Mouse (Mus musculus) CD8-positive naive resting alpha-beta T cell, adult 2 months (primary cell): ENCODE data around the gene Ptp4a2.

Experiments
- DNase-seq, 2 experiments: peaks; one replicate each; pipeline ENCODE4 v3.0.0; 2022; ENCODE audit warnings: low read depth in 2 of 2, low spot score in 2 of 2

The Ptp4a2 gene

GRCm38 (mm10) chr4:129795861-129796260 lies 15.2 kb upstream of the Ptp4a2 start:
- no peak for DNase-seq

- DNase-seq: no peak
Observed at GRCm38 (mm10) chr4:129797985-129798384, 13.0 kb upstream of the Ptp4a2 start.

DNA sequence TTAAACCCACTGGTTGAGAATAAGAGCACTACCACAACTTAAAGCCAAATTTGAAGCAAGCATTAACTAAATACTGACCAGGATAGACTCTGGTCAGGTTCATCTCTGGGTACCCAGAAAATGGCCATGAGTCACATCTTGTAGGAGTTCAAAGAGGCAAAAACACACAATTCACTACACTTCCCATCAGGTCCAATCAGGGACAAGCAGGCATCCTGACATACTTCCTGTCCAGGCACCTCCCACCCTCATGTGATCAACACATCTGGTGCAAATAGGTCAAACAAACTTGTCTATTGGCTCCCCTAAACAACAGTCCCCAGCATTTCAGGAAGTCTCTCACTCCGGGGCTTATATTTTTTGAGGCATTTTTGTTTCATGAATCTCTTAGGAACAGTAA lies 7.7 kb upstream of the Ptp4a2 start:
- DNase-seq: no peak

DNA sequence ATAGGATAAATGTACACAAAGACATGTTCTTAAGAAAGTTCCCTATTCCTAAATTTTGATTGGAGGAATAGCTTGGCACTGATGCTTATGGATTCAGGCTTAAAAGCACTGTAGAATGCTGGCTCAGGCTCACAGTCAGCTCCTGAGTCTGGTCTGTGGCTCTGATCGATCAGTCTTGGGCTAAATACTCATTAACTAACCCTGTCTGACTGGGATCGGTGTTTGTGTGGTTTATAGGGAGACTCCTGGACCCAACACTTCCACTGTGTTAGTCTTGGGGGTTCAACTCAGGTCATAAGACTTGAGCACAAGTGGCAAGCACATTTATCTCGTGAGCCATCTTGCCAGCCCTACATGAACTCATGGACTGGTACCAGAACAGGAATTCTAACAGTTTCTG lies 6.0 kb upstream of the Ptp4a2 start:
- no peak for DNase-seq

DNA sequence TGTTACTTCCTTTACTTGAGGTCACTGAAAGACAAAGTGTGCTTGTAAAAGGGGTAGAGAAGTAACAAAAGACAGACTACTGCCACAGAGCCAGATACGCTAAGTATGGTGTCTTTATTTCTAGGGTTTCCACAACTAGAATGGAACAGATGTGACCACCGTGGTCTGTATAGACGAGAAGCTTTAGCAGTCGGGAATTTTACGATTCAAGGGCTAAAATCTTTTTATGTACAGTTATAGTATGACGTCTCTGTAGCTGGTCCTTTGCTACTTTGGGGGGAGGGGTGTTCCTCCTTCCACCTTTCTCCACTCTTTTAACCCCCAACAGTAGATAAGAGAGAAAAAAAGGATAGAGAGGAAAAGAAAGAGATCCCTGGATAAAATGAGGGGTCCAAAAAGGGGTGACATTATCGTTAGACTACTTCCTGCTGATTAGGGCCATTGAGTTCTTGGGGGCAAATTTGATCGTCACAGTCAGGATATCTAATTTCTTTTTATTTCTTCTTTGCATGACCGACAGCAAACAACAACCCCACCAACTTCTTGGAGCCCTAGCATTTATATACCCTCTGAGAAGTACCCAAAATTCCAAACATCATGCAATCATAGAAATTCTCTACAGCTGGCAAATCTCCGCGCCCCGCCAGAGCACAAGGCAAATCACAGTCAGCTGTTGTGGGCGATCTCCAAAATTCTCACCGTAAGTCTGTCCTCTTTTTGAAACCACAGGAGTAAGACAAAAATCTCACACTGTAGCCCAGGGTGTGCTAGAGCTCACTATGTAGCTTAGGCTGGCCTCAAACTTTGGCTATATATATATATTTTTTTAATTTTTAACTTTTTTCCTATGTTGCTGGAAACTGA lies 818 bp downstream of the Ptp4a2 start:
- no peak for DNase-seq

DNA sequence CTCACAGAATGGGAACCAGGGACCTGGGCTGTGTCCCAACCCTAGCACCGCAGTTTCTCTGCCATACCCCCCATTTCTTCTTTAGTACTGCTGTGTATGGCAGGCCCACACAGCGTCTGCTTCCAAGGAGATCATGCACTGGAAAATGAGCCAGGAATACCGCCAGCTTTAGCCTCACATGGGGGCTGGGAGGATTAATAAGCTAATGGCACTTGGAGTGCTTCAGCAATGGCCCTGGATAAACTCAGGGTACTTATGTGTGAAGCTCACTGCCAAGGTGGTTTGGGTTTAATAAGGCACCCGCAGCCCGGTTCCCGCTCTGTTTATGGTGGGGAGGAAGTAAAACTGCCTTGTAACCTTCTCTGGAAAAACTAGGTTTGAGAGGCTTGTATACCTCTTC lies 6.6 kb downstream of the Ptp4a2 start:
- no peak for DNase-seq

GRCm38 (mm10) chr4:129818506-129819195 lies 7.6 kb downstream of the Ptp4a2 start:
- DNase-seq: no peak

GRCm38 (mm10) chr4:129819712-129820336 lies 8.8 kb downstream of the Ptp4a2 start:
- DNase-seq: peak; percentile 91 to 95

DNA sequence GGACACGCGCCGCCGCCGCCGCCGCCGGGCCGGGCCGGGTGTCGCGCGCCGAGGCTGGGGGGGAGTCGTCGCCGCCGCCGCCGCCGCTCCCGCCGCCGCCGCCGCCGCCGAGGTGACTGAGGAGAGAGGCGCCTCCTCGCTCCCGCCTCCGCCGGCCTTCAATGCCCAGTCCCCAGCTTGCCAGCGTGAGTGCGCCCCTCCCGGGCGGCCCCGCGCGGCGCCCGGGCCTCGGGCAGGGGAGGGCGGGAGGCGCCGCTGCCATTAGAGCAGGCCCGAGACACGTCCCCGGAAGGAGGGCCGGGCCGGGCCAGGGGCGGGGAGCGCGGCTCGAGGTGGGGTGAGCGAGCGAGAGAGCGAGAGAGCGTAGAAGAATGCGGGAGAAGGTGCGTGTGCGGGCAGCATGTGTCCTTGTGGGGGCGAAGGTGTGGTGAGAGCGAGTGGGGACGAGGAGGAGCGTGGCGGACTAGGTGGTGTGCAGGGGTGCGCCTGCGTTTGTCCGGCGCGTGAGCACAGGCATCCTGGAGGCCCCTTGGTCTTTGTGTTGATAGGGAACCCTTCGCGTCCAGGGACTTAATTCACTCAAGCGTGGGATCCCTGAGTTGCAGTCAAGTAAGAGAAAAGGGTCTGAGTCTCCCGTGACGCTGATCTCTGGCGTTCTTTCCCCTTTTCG lies 9.5 kb downstream of the Ptp4a2 start:
- peak; percentile 68 to 69 for DNase-seq

- peak in 1 of 2 experiments; percentile 45 for DNase-seq
Observed at GRCm38 (mm10) chr4:129821087-129821616, 10.1 kb downstream of the Ptp4a2 start.

DNA sequence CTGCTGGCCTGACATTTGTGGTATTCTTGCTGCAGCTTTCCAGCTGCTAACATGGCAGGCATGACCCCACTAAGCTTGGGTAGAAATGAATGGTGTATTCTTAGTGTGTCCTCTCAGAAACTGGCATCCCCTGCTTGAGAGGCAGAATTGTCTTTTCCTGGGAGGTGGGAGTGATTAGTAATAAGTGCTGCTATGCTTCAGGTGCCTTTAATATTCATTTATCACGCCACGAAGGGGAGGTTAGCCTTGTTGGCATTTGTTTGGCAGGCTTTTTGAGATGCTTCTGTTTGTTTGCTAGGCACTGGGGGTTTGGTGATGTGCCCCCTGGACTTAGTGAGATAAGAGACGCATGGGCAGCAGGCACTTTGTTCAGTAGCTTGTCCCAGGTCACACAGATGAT lies 11.3 kb downstream of the Ptp4a2 start:
- DNase-seq: no peak

- DNase-seq: no peak
Observed at GRCm38 (mm10) chr4:129823216-129823810, 12.3 kb downstream of the Ptp4a2 start.

DNA sequence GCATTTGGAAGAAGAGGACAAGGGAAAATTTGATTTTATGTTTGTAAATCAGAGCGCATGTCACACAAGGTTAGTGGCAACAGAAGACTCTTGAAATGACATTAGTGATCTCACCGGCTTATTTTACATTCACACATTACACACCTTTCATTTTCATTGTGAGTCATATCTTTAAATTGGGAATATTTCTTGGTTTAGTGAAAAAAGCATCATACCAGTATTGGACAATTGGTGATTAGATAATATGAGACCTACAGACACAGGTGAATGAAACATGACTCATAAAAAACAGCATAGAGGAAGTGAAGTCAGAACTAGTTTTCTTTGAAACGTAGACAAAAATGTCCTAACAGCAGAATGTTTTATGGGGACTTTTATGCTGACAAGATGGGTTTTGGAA lies 16.6 kb downstream of the Ptp4a2 start:
- DNase-seq: no peak

GRCm38 (mm10) chr4:129828081-129828480 lies 17.1 kb downstream of the Ptp4a2 start:
- DNase-seq: no peak

DNA sequence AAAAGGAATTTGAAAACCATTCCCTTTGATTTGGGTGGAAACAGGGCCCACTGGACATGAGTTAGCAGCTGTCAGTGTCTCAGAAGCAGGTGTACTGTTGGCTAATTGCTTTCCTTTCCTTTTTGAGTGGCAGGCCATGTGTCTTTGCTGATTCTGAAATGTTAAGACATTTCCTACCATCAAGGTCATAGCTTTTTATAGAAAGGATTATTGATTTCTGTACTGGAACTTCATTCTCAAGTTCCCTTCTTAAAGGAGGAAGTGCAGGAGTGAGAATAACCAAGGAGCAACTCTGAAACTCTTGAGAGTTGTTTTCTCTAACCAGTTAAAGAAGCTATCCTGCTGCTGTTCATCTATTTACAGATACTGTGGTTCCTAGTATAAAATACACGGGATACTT lies 18.8 kb downstream of the Ptp4a2 start:
- DNase-seq: no peak

DNA sequence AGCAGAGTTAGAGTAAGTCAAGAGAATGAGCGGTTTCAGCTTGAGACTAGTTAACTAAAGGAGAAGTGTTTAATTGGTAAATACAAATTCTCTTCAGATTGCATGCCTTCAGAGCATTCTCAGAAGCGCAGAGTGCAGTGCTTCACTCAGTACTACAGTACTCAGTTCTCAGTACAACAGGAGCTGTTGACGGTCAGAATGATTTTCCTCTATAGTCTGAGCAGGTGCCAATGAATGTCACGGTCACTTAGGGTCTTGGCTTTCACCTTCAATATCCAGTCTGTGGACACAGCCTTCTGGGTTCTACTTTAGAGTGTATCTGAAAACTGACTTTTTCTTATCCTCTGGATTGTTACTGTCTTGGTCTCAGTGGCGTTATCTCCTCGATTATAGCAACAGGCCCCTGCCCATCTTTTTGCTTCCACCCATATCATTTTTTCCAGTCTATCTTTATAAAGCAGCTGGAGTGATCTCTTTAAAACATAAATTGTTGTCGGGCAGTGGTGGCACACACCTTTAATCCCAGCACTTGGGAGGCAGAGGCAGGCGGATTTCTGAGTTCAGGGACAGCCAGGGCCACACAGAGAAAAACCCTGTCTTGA lies 19.4 kb downstream of the Ptp4a2 start:
- no peak for DNase-seq

- DNase-seq: no peak
Observed at GRCm38 (mm10) chr4:129834581-129834980, 23.6 kb downstream of the Ptp4a2 start.

DNA sequence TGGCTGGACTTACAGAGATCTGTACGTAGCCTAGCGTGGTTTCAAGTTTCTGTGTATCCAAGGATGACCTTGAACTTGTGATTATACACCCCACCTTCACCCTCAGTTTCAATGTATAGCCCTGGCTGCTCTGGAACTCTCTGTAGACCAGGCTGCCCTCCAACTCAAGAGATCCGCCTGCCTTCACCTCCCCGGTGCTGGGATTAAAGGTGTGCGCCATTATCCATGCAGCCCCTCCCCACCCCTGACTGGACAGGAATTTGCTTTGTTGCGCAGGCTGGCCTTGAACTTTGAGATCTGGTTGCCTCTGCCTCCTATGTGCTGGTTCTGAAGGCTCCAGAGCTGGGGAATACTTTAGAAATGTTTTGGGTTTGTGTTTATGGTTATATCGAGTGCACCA lies 24.3 kb downstream of the Ptp4a2 start:
- no peak for DNase-seq

- no peak for DNase-seq
Observed at GRCm38 (mm10) chr4:129839866-129840555, 29.0 kb downstream of the Ptp4a2 start.

GRCm38 (mm10) chr4:129846823-129847222 lies 35.8 kb downstream of the Ptp4a2 start:
- DNase-seq: no peak
